Mouse (Mus musculus) spleen, adult 2 months (tissue): Measurements from ENCODE around the gene Ipo5.

Experiments used
- CTCF ChIP-seq: fragments of 200-500 bp; IDR thresholded peaks from 2 replicates; pipeline ENCODE4 v1.5.1; 2011; ENCODE audit warnings: mild to moderate bottlenecking, inconsistent platforms; ENCODE audit not compliant: insufficient read depth, insufficient read length, insufficient replicate concordance; ENCODE audit errors: extremely low read depth
- POLR2A ChIP-seq: fragments of 200-500 bp; IDR thresholded peaks from 2 replicates; pipeline ENCODE4 v1.6.1; 2011; ENCODE audit warnings: low read depth, low read length, inconsistent platforms

- TF ChIP-seq CTCF: no peak
- TF ChIP-seq POLR2A: no peak
Observed at GRCm38 (mm10) chr14:120863205-120863604, 47.8 kb upstream of the Ipo5 start.
